Mouse (Mus musculus): ENCODE results near the gene Sycp3. TPM values are rescaled to one million over a fixed set of nuclear protein-coding genes. Genes with fewer than 3 reads are reported as not detected.

Sycp3 gene
- polyA plus RNA-seq, 1 experiment from 2014 or later, result not detected

DNA sequence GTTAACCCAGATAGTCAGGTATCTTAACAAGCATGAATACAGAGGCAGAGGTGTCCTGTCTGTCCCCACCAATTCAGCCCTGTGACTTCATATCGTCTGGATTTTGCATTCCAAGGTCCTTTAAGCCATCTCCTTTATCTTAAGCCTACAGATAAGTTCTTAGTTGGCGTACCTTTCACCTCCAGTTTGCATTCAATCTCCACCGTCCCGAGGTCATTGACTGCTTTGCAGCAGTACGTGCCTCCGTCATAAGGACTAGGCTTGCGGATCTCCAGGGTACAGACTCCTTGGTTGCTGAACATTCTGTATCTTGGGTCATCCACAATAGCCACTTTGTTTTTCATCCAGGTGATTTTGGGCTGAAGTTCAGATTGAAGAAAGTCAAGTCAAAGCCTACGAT is 63.4 kb downstream of the Sycp3 start:
- Histone ChIP-seq H3K4me1 (no peaks in the 10 kb centered on the region), H3K36me3 (no peaks in the 10 kb centered on the region), H3K9me3 (no peaks in the 10 kb centered on the region), H3K27ac (no peak overlapping the region), H3K9ac (no peak overlapping the region), H3K4me2 (no peak overlapping the region), H3K4me3 (no peak overlapping the region), H3K27me3 (no peaks in the 10 kb centered on the region)
- 90% methylated on average over 8 of the region's 8 CpGs for WGBS
- no peak for ATAC-seq (ENCODE audit: insufficient number of reproducible peaks, low FRiP score, low TSS enrichment, low read depth)

Other genes starting within 250 kb of the Sycp3 start
- 1.5 and 2.5 TPM in 2 replicates for gene Dram1, start 80.5 kb upstream of the Sycp3 start, polyA plus RNA-seq (2015; fragmentation: Nextera tagmentation; extraction: Ambion mirVana)
- 8.6 and 9.1 TPM in 2 replicates for gene Gnptab, start 80.4 kb upstream of the Sycp3 start, polyA plus RNA-seq (2015; fragmentation: Nextera tagmentation; extraction: Ambion mirVana)
- gene Chpt1, start 44.5 kb downstream of the Sycp3 start, polyA plus RNA-seq (2015; fragmentation: Nextera tagmentation; extraction: Ambion mirVana), result 27.1 and 27.9 TPM in 2 replicates
- 69.8 and 231 TPM in 2 replicates for gene Mybpc1, start 145.6 kb downstream of the Sycp3 start, polyA plus RNA-seq (2015; fragmentation: Nextera tagmentation; extraction: Ambion mirVana)
- 0.27 and 0.38 TPM in 2 replicates for gene Spic, start 225.4 kb downstream of the Sycp3 start, polyA plus RNA-seq (2015; fragmentation: Nextera tagmentation; extraction: Ambion mirVana)

Measured in limb, embryonic 15.5 days (tissue).